Mouse (Mus musculus): ENCODE data around the gene Kctd10. TPM values are rescaled to one million over a fixed set of nuclear protein-coding genes. Genes with fewer than 3 reads are reported as not detected.

Gene Kctd10
- total RNA-seq, 2 experiments from 2014 or later = 16.8 to 21.1 TPM

GRCm38 (mm10) chr5:114412361-114412998 is 32.2 kb upstream of the Kctd10 start:
- Histone ChIP-seq H3K4me3 (no peak overlapping the region), H3K27ac (0 out of 2 replicates have a peak overlapping the region, but pooled peaks have one; percentile 53)
- intact Hi-C loops (cut with DNase I) = no loop called here
- DNase-seq = no peak
- no peak for TF ChIP-seq CTCF (IDR thresholded peaks at IDR 0.05)

DNA sequence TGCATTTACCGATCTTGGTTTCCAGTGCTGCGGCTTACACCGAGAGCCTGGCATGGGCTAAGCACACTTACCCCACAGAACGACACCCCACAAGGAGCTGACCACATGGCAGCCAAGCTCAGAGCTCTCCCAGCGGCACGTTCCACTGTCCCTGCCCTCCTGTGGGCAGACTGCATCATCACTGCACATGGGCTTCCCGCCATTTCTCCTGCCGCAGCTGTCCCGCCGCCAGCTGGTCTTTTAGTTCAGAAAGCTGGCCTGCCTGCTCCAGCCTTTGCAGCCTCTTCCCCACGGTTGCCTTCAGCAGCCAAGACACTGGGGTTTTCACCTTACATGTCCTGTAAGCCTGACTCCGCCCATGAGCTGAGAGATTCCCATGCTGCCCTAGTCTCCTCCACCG is 30.1 kb upstream of the Kctd10 start:
- H3K4me3 ChIP-seq = no peak overlapping the region
- DNase-seq = no peak
- TF ChIP-seq CTCF (IDR thresholded peaks at IDR 0.05) = no peak
- H3K27ac ChIP-seq = no peak overlapping the region
- intact Hi-C loops (cut with DNase I) = no loop called here

DNA sequence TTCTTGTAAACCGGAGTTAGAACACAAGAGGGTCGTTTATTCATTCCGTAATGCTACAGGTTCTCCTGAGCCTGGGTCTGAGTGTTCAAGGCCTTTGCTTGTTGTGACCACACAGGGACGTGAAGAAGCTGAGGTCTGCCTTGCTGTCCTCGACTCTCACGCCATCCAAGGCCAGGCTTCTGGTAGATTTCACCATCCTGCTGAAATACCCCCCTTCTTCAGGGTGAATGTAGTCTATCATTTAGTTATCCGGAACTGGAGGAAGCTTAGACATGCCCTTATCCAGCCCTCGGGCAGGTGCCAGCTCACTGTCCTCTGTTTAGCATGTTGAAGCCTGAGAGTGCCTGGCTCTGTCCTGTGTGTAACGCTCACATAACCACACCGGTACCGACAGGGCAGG is 28.5 kb upstream of the Kctd10 start:
- intact Hi-C loops (cut with DNase I) = no loop called here
- DNase-seq = no peak
- H3K4me3 ChIP-seq = no peak overlapping the region
- TF ChIP-seq CTCF (IDR thresholded peaks at IDR 0.05) = no peak
- no peak overlapping the region for H3K27ac ChIP-seq

GRCm38 (mm10) chr5:114407810-114408209 is 27.5 kb upstream of the Kctd10 start:
- intact Hi-C loops (cut with DNase I) = no loop called here
- no peak overlapping the region for H3K4me3 ChIP-seq
- DNase-seq = no peak
- no peak overlapping the region for H3K27ac ChIP-seq
- TF ChIP-seq CTCF (IDR thresholded peaks at IDR 0.05) = no peak

DNA sequence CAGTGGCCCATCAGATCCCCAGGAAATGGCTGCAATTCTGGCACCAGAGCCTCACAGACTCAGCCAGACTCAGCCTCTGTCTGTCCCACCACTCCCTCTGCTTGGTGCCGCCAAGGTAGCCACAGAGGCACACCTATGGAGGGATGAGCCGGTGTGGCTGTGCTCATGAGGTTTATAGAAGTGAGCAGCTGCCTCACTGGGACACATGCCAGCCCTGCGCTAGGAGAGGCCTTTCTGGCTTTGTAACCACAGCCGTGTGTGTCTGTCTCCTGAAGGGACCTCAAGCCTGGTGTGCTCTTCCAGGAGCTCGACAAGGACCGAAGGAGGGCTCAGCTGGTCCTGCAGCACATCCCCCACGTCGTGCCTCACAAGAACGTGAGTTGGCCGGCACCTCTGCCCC is 27.0 kb upstream of the Kctd10 start:
- intact Hi-C loops (cut with DNase I) = no loop called here
- TF ChIP-seq CTCF (IDR thresholded peaks at IDR 0.05) = no peak
- Histone ChIP-seq H3K4me3 (no peak overlapping the region), H3K27ac (no peak overlapping the region)
- DNase-seq = peak; percentile 62

GRCm38 (mm10) chr5:114406592-114406991 is 26.3 kb upstream of the Kctd10 start:
- intact Hi-C loops (cut with DNase I) = no loop called here
- no peak for TF ChIP-seq CTCF (IDR thresholded peaks at IDR 0.05)
- Histone ChIP-seq H3K27ac (no peak overlapping the region), H3K4me3 (no peak overlapping the region)
- no peak for DNase-seq

GRCm38 (mm10) chr5:114393169-114393568 is 12.9 kb upstream of the Kctd10 start:
- intact Hi-C loops (cut with DNase I) = no loop called here

DNA sequence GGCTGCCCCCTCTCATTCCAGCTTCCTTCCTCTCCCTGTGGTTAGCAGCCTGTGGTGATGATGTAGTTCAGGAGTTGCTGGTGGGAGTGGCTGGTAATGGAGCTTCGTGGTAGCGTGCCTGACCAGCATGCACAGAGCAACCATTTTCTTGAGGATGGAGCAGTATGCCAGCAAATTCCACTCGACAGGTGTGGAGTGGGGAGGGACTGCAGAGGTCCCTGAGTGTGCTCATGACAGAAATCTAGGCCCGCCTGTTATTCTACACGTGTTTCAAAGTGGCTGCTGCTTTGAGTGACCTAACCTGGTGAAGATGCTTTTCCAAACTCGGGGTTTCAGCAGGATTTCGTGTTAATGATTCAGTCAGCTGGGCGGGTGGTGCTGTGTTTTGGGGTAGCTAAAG is 4.1 kb upstream of the Kctd10 start:
- DNase-seq = no peak
- no peak overlapping the region for H3K4me3 ChIP-seq
- no peak overlapping the region for H3K27ac ChIP-seq
- intact Hi-C loops (cut with DNase I) = loop anchor here (5.0 kb wide), 2 partner anchors 58 to 72 kb away; partner anchors contain the start of genes Mmab and Mvk
- TF ChIP-seq CTCF (IDR thresholded peaks at IDR 0.05) = no peak

More at GRCm38 (mm10) chr5:114393169-114393568, 12.9 kb upstream of the Kctd10 start:
- no peak overlapping the region for H3K4me3 ChIP-seq
- no peak overlapping the region for H3K27ac ChIP-seq
- DNase-seq = no peak
- TF ChIP-seq CTCF (IDR thresholded peaks at IDR 0.05) = no peak

DNA sequence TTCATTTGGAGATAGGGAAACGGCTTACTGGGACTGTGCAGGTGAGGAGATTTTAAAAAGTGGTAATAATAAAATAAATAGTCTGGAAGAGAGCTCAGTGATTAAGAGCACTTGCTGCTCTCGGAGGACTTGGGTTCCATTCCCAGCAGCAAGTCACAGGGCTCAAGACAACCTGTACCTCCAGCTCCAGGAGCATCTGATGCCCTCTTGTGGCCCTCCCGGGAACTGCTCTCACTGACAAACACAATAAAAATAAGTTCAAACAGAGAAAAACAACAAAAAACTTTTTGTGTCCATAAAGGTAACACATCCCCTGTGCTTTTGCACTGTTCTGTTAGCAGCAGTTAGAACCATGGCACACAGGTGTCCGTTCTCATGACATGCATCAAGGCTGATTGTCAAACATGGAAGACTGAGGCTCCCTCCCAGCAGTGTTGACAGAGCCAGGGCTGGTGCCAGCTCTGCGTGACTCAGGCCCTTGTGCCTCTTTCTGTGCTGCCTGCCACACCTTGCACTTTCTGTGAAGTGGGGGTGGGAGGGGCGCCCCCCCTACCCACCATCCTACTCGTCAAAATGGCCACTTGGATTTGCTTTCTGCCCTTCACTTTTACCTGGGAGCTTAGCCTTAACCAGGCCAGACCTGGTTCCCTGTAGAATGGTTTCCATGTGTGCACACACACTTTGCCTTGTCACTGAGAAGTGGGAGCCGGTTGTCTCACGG is 3.0 kb upstream of the Kctd10 start:
- intact Hi-C loops (cut with DNase I) = loop anchor here (1.0 to 5.0 kb wide), 3 partner anchors 27 to 71 kb away; partner anchors contain the start of genes Mmab and Mvk
- Histone ChIP-seq H3K4me3 (no peak overlapping the region), H3K27ac (no peak overlapping the region)
- no peak for DNase-seq
- peak; percentile 78 for TF ChIP-seq CTCF (IDR thresholded peaks at IDR 0.05)

DNA sequence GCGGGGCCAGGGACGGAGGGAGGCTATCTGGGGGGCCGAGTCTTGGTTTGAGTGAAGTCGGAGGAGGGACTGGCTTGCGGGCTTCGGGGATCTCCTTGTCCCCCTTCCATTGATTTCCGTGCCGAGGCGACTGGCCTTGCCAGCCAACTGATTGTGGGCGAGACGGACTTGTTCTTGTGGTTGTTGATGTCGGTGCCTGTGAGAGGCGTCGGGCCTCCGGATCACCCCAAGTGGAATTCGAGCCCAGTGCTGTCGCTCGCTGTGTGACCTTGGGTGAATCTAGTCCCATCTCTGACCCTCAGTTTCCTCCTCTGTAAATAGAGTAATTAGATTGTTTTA is 674 bp upstream of the Kctd10 start:
- H3K4me3 ChIP-seq = peak overlapping the region; percentile 90
- no peak for TF ChIP-seq CTCF (IDR thresholded peaks at IDR 0.05)
- no peak for DNase-seq
- intact Hi-C loops (cut with DNase I) = loop anchor here (5.0 kb wide), 2 partner anchors 61 to 69 kb away; partner anchors contain the start of genes Mmab and Mvk
- H3K27ac ChIP-seq = peak overlapping the region; percentile 96

DNA sequence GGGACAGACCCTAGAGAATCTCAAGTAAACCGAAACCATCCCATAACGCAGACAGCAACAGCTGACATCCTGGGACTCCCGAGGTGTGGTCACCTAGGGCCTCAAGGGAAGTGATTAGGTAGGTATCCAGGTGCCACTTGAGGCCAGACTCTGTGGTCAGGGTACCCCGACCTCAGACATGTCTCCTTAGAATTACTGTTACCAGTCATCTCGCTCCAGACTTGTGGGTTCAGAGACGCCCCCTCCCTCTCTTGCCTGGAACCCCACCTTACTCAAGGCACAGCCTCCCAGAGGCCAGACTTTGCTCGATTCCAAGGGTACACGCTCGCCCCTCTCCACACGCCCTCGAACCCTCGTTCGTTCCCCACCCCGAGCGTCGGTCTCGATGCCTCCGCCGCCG is 545 bp downstream of the Kctd10 start:
- no peak for DNase-seq
- intact Hi-C loops (cut with DNase I) = loop anchor here (5.0 kb wide), 2 partner anchors 63 to 67 kb away; partner anchors contain the start of genes Mmab and Mvk
- no peak for TF ChIP-seq CTCF (IDR thresholded peaks at IDR 0.05)
- peak overlapping the region; percentile 96 for H3K27ac ChIP-seq
- peak overlapping the region; percentile 90 for H3K4me3 ChIP-seq

GRCm38 (mm10) chr5:114378936-114379335 is 1.4 kb downstream of the Kctd10 start:
- TF ChIP-seq CTCF (IDR thresholded peaks at IDR 0.05) = no peak
- peak overlapping the region; percentile 96 for H3K27ac ChIP-seq
- no peak for DNase-seq
- intact Hi-C loops (cut with DNase I) = no loop called here
- H3K4me3 ChIP-seq = peak overlapping the region; percentile 90

GRCm38 (mm10) chr5:114378177-114378920 is 2.0 kb downstream of the Kctd10 start:
- no peak for TF ChIP-seq CTCF (IDR thresholded peaks at IDR 0.05)
- intact Hi-C loops (cut with DNase I) = no loop called here

More at GRCm38 (mm10) chr5:114378177-114378920, 2.0 kb downstream of the Kctd10 start:
- peak overlapping the region; percentile 90 for H3K4me3 ChIP-seq
- DNase-seq = no peak
- H3K27ac ChIP-seq = peak overlapping the region; percentile 96

Data from gastrocnemius, adult 2 months (tissue).